Mouse (Mus musculus) ES-Bruce4 (cell line): ENCODE results near the gene Zfp109.

Experiments used
- CTCF ChIP-seq: IDR thresholded peaks from one replicate; pipeline ENCODE4 v1.8.1; 2011; ENCODE audit warnings: low read depth, low read length
- EP300 ChIP-seq: IDR thresholded peaks from 2 replicates; pipeline ENCODE4 v1.6.1; 2011; ENCODE audit warnings: low read depth, low read length; ENCODE audit not compliant: insufficient read depth

DNA sequence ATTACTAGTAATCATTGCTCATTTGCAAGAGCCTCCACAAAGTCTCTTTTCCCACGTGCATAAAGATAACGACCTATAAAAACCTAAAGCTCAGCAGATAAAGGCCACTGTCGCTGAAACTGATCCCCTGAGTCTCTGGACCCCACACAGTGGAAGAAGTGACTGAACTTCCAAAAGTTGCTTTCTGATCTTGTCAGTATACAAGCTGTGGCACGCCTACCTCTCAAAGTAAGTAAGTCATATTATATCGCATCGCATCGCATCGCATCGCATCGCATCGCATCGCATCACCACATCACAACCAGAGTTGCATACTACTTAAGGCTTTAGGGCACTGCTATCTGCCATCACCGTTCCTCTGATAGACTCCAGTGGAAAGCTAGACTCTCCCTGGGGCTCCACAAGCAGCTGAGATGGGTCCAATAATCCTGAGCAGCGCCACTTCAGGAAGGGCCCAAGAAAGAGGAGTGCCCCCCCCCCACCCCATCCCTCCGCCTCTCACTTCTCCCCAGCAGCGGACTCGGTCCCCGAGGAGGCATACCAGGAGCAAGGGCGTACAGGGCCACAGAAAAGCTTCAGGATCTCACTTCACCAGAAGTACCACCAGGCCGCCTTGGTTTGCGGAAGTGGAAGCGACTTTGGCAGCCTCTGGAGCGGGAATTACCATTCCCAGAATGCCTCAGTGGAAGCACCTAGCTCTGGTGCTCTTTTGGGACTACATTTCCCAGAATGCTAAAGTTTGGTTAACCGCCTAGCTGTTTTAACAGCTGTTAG, 29.7 kb downstream of the Zfp109 start:
- TF ChIP-seq CTCF: no peak
- no peak for TF ChIP-seq EP300
